Mouse (Mus musculus): ENCODE results near the gene Tnk2.

Gene Tnk2

DNA sequence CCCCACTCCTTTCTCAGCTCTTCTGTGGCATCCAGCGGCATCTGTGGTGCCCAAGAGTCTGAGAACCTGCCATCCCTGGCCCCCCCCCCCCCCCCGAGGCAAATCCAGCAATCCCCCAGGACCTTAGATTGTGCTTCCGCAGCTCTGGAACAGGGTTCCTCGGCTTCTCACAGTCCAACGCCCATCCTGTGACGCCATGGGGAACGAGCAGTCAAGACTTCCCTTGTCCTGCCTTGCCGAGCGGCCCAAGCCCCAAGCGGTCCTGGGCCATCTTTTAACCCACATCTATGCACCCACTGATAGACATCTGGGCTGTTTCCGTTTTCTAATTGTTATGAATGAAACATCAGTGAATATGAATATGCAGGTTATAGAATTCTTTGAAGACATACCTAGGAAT, 68.5 kb downstream of the Tnk2 start:
- DNase-seq (ENCODE audit: low read depth): no peak

DNA sequence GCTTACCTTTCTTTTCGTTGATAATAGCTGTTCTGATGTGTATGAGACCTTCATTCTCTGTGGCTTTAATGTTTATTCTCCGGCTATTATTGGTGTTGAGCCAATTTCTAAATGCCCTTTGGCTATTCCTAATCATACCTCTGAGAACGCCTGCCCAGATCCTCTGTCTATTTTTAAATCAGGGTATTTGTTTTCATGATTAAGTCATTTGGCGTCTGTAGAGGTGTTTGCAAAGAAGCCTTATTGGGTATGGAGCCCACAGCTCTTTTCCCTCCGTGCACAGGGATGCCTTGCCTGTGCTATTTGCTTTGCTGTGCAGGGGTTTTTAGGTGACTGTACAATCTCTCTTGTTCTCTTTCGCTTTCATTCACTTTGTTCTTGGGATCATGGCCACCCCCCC, 69.9 kb downstream of the Tnk2 start:
- no peak for DNase-seq (ENCODE audit: low read depth)

DNA sequence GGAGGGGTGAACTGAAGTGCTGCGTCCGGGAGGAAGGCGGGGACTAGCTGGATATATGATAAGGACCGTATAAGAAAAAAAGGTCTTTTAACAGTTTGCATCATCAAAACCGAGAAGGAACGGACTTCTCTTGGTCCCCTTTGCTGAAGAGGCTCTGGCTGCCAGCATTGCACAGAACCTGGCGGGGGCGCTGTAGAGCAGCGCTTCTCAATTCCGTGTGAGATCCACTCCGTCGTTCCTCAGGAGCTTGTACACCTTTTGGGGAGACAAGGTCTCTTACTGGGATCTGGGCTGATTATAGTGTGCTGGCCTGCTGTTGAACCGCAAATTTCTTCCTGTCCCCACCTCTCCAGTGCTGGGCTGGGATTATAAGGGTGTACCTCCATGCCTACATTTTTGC, 71.7 kb downstream of the Tnk2 start:
- DNase-seq (ENCODE audit: low read depth): no peak

DNA sequence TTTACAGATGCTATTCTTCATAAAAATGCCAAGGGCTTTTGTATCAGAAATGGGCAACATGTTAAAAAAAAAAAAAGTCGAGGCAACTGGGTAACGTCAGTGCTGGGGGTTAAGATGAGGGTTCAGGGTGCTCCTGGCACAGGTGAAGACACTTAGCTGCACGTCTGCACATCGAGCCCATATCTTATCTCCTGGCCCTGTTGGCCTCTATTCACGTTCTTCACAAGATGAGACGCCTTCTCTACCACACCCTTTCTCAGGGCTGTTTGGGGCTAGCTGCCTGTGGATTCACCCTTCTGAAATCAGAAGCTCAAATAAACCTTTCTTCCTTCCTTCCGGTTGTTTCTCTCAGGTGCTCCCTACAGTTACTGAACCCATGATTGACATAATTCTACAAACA, 79.5 kb downstream of the Tnk2 start:
- no peak for DNase-seq (ENCODE audit: low read depth)

DNA sequence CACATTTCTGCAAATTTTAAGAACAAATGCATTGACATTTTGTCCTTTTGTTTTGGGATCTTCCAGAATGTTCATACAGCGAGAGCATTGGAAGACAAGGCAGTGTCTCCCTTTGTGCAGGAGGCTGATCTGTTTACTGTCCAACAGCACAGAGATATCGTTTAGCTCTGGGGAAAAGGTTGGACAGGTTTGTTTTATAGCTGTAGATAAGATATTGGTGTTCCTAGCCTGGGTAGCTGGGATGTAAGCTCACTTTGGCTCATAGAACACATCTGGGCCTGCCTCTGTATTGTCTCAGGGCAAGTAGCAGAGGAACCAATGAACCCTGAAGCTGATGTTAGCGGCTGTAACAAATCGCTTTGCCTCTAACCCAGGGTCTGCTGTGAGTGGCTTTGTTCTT, 80.1 kb downstream of the Tnk2 start:
- no peak for DNase-seq (ENCODE audit: low read depth)

DNA sequence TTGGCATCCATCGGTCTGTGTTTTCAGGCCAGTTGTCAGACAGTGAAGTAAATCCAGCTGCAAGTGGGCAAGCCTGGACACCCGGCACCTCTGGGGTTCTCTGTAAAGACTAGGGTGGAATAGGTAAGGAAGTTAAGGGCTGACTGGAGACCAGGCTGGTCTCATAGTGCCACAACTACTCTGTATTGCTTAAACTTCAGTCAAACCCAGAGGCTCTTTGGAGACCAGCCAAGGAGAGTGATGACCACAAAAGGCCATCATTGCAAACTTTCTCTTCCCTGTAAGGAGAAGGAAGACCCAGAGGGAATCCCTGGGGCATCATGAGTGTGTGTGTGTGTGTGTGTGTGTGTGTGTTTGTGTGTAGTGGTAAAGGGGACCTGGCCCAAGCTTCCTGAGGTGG, 80.6 kb downstream of the Tnk2 start:
- no peak for DNase-seq (ENCODE audit: low read depth)

DNA sequence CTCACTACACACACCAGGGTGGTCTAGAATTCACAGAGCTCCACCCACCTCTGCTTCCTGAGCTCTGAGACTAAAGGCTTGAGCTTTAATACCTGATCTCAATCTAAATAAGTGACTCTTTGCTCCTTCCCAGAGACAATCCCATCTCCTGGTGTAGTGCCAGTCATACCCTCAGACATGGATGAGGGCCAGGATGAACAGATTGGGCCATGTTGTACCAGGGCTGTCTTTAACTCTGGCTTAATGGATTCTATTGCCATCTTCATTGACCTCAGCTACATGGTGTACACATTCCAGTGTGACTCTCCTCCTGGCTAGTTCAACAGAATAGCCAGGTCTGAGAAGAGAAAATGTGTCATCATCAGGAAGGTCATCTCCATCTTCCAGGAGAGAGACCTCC, 82.8 kb downstream of the Tnk2 start:
- no peak for DNase-seq (ENCODE audit: low read depth)

DNA sequence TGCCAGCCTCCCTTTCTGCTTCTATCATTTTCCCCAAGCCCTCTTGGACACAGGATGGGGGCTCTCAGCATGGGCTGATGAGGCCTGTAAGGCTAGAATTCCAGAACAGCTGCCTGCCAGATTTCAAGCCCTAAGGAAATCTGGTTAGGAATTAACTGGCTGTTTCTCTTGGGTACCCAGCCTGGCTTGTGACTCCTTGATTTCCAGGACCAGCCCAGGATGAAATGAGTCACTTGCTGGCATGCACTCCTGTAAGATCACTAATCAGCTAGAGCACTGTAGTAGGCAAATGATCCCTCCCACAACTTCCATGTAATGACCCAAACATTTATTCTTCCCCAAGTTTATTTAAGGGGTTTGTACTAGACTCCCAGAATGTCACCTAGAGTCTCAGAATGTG, 84.6 kb downstream of the Tnk2 start:
- no peak for DNase-seq (ENCODE audit: low read depth)

DNA sequence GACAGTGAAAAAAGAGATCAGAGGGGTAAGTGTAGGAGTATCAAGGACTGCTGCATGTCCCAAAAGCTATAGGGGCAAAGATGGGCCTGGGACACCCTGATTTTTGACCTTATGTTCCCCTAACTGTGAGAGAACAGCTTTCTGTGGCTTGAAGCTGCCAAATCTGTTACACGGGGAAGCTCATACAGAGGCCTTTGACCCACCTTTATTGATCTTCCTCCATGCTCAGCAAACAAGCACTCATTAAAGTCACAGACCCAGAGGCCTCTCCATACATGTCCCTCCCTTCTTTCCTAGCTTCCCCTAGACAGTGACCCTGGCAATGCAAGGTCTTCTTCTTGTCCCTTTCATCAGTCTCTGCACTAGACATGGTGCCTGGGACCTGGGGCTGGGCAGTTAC, 85.1 kb downstream of the Tnk2 start:
- DNase-seq (ENCODE audit: low read depth): no peak
